Mouse (Mus musculus): ENCODE data around the gene Tet2. TPM values are rescaled to one million over a fixed set of nuclear protein-coding genes. Genes with fewer than 3 reads are reported as not detected.
A peak's percentile ranks its signal among the peaks of the same experiment; 100 is the strongest.

Gene Tet2
- polyA plus RNA-seq, 1 experiment from 2014 or later: 12.7 TPM

- WGBS: 94% methylated on average over 4 of the region's 4 CpGs
- Histone ChIP-seq H3K27ac (ENCODE audit: low read depth, low read length) (no peak overlapping the region), H3K9me3 (ENCODE audit: control insufficient read depth, low read length) (no peaks in the 10 kb centered on the region), H3K4me1 (ENCODE audit: control insufficient read depth, insufficient read depth, low read depth, low read length) (no peaks in the 10 kb centered on the region), H3K9ac (ENCODE audit: low read depth, low read length) (no peak overlapping the region), H3K4me3 (ENCODE audit: low read length) (no peak overlapping the region), H3K27me3 (replicated peaks; ENCODE audit: control insufficient read depth, insufficient read depth, low read length) (no peaks in the 10 kb centered on the region), H3K36me3 (ENCODE audit: control insufficient read depth, insufficient read depth, low read length) (no peaks in the 10 kb centered on the region), H3K4me2 (ENCODE audit: low read length) (no peak overlapping the region)
- no peak for ATAC-seq
These were observed 9.2 kb upstream of the Tet2 start for GRCm38 (mm10) chr3:133554092-133554491.

GRCm38 (mm10) chr3:133551941-133552340 lies 7.0 kb upstream of the Tet2 start:
- ATAC-seq: no peak
- H3K4me2 ChIP-seq (ENCODE audit: low read length): no peak overlapping the region
- H3K9ac ChIP-seq (ENCODE audit: low read depth, low read length): no peak overlapping the region
- H3K27me3 ChIP-seq (replicated peaks; ENCODE audit: control insufficient read depth, insufficient read depth, low read length): no peaks in the 10 kb centered on the region
- no peaks in the 10 kb centered on the region for H3K4me1 ChIP-seq (ENCODE audit: control insufficient read depth, insufficient read depth, low read depth, low read length)
- H3K9me3 ChIP-seq (ENCODE audit: control insufficient read depth, low read length): no peaks in the 10 kb centered on the region
- H3K36me3 ChIP-seq (ENCODE audit: control insufficient read depth, insufficient read depth, low read length): no peaks in the 10 kb centered on the region
- no peak overlapping the region for H3K27ac ChIP-seq (ENCODE audit: low read depth, low read length)
- H3K4me3 ChIP-seq (ENCODE audit: low read length): no peak overlapping the region
- 64% methylated on average over 8 of the region's 8 CpGs for WGBS

GRCm38 (mm10) chr3:133549385-133550170 lies 4.6 kb upstream of the Tet2 start:
- no peak overlapping the region for H3K4me3 ChIP-seq (ENCODE audit: low read length)
- H3K27me3 ChIP-seq (replicated peaks; ENCODE audit: control insufficient read depth, insufficient read depth, low read length): no peaks in the 10 kb centered on the region
- no peaks in the 10 kb centered on the region for H3K36me3 ChIP-seq (ENCODE audit: control insufficient read depth, insufficient read depth, low read length)
- H3K9ac ChIP-seq (ENCODE audit: low read depth, low read length): no peak overlapping the region
- no peak overlapping the region for H3K4me2 ChIP-seq (ENCODE audit: low read length)
- H3K27ac ChIP-seq (ENCODE audit: low read depth, low read length): no peak overlapping the region
- WGBS: 67% methylated on average over 7 of the region's 7 CpGs
- ATAC-seq: no peak
- peaks cover 2% of the 10 kb centered on the region; the same call in 1 of the 2 replicates for H3K4me1 ChIP-seq (ENCODE audit: control insufficient read depth, insufficient read depth, low read depth, low read length)
- no peaks in the 10 kb centered on the region for H3K9me3 ChIP-seq (ENCODE audit: control insufficient read depth, low read length)

- Histone ChIP-seq H3K36me3 (ENCODE audit: control insufficient read depth, insufficient read depth, low read length) (no peaks in the 10 kb centered on the region), H3K27me3 (replicated peaks; ENCODE audit: control insufficient read depth, insufficient read depth, low read length) (no peaks in the 10 kb centered on the region), H3K4me3 (ENCODE audit: low read length) (no peak overlapping the region), H3K27ac (ENCODE audit: low read depth, low read length) (no peak overlapping the region), H3K4me1 (ENCODE audit: control insufficient read depth, insufficient read depth, low read depth, low read length) (peaks cover 2% of the 10 kb centered on the region; the same call in 1 of the 2 replicates), H3K4me2 (ENCODE audit: low read length) (no peak overlapping the region), H3K9ac (ENCODE audit: low read depth, low read length) (no peak overlapping the region), H3K9me3 (ENCODE audit: control insufficient read depth, low read length) (no peaks in the 10 kb centered on the region)
- no peak for ATAC-seq
- 85% methylated on average over 2 of the region's 2 CpGs for WGBS
These were observed 3.7 kb upstream of the Tet2 start for GRCm38 (mm10) chr3:133548613-133549012.

GRCm38 (mm10) chr3:133546790-133547189 lies 1.9 kb upstream of the Tet2 start:
- Histone ChIP-seq H3K36me3 (ENCODE audit: control insufficient read depth, insufficient read depth, low read length) (no peaks in the 10 kb centered on the region), H3K4me3 (ENCODE audit: low read length) (no peak overlapping the region), H3K27me3 (replicated peaks; ENCODE audit: control insufficient read depth, insufficient read depth, low read length) (no peaks in the 10 kb centered on the region), H3K27ac (ENCODE audit: low read depth, low read length) (no peak overlapping the region), H3K4me2 (ENCODE audit: low read length) (no peak overlapping the region), H3K9me3 (ENCODE audit: control insufficient read depth, low read length) (no peaks in the 10 kb centered on the region), H3K9ac (ENCODE audit: low read depth, low read length) (no peak overlapping the region), H3K4me1 (ENCODE audit: control insufficient read depth, insufficient read depth, low read depth, low read length) (peaks cover 7% of the 10 kb centered on the region)
- ATAC-seq: no peak
- WGBS: 64% methylated on average over 2 of the region's 2 CpGs

GRCm38 (mm10) chr3:133545304-133545666 lies 346 bp upstream of the Tet2 start:
- H3K4me2 ChIP-seq (ENCODE audit: low read length): peak overlapping the region; percentile 79
- H3K9ac ChIP-seq (ENCODE audit: low read depth, low read length): no peak overlapping the region; the same call in 1 of the 2 replicates
- H3K36me3 ChIP-seq (ENCODE audit: control insufficient read depth, insufficient read depth, low read length): no peaks in the 10 kb centered on the region
- H3K9me3 ChIP-seq (ENCODE audit: control insufficient read depth, low read length): no peaks in the 10 kb centered on the region
- peak overlapping the region; percentile 88 for H3K4me3 ChIP-seq (ENCODE audit: low read length)
- H3K27me3 ChIP-seq (replicated peaks; ENCODE audit: control insufficient read depth, insufficient read depth, low read length): no peaks in the 10 kb centered on the region
- H3K27ac ChIP-seq (ENCODE audit: low read depth, low read length): no peak overlapping the region
- whole genome bisulfite sequencing: 11% methylated on average over 6 of the region's 6 CpGs
- ATAC-seq: no peak
- peaks cover 7% of the 10 kb centered on the region for H3K4me1 ChIP-seq (ENCODE audit: control insufficient read depth, insufficient read depth, low read depth, low read length)

- no peaks in the 10 kb centered on the region for H3K9me3 ChIP-seq (ENCODE audit: control insufficient read depth, low read length)
- peak overlapping the region; percentile 95 for H3K27ac ChIP-seq (ENCODE audit: low read depth, low read length)
- peaks cover 7% of the 10 kb centered on the region for H3K4me1 ChIP-seq (ENCODE audit: control insufficient read depth, insufficient read depth, low read depth, low read length)
- H3K36me3 ChIP-seq (ENCODE audit: control insufficient read depth, insufficient read depth, low read length): no peaks in the 10 kb centered on the region
- H3K9ac ChIP-seq (ENCODE audit: low read depth, low read length): peak overlapping the region; percentile 86
- H3K4me2 ChIP-seq (ENCODE audit: low read length): peak overlapping the region; percentile 79
- WGBS: under 1% methylated on average over 39 of the region's 52 CpGs
- peak overlapping the region; percentile 88 for H3K4me3 ChIP-seq (ENCODE audit: low read length)
- peak; percentile 97 for ATAC-seq
- H3K27me3 ChIP-seq (replicated peaks; ENCODE audit: control insufficient read depth, insufficient read depth, low read length): no peaks in the 10 kb centered on the region
These were observed 798 bp downstream of the Tet2 start for GRCm38 (mm10) chr3:133544131-133544550.

- Histone ChIP-seq H3K36me3 (ENCODE audit: control insufficient read depth, insufficient read depth, low read length) (0 out of 2 replicates have a peak, but pooled peaks cover 2% of the 10 kb centered on the region), H3K4me1 (ENCODE audit: control insufficient read depth, insufficient read depth, low read depth, low read length) (peaks cover 7% of the 10 kb centered on the region), H3K27me3 (replicated peaks; ENCODE audit: control insufficient read depth, insufficient read depth, low read length) (no peaks in the 10 kb centered on the region), H3K9me3 (ENCODE audit: control insufficient read depth, low read length) (no peaks in the 10 kb centered on the region; the same call in 1 of the 2 replicates), H3K27ac (ENCODE audit: low read depth, low read length) (peak overlapping the region; percentile 95), H3K4me2 (ENCODE audit: low read length) (peak overlapping the region; percentile 79), H3K9ac (ENCODE audit: low read depth, low read length) (peak overlapping the region; percentile 86), H3K4me3 (ENCODE audit: low read length) (peak overlapping the region; percentile 88)
- no peak for ATAC-seq
- WGBS: 1% methylated on average over 21 of the region's 21 CpGs
These were observed 1.6 kb downstream of the Tet2 start for GRCm38 (mm10) chr3:133543101-133544020.

GRCm38 (mm10) chr3:133542084-133542483 lies 2.9 kb downstream of the Tet2 start:
- H3K27ac ChIP-seq (ENCODE audit: low read depth, low read length): no peak overlapping the region
- no peaks in the 10 kb centered on the region; the same call in 1 of the 2 replicates for H3K9me3 ChIP-seq (ENCODE audit: control insufficient read depth, low read length)
- H3K27me3 ChIP-seq (replicated peaks; ENCODE audit: control insufficient read depth, insufficient read depth, low read length): no peaks in the 10 kb centered on the region
- no peak for ATAC-seq
- H3K36me3 ChIP-seq (ENCODE audit: control insufficient read depth, insufficient read depth, low read length): 0 out of 2 replicates have a peak, but pooled peaks cover 2% of the 10 kb centered on the region
- H3K4me2 ChIP-seq (ENCODE audit: low read length): peak overlapping the region; percentile 79
- H3K4me3 ChIP-seq (ENCODE audit: low read length): peak overlapping the region; percentile 9; the same call in 1 of the 2 replicates
- H3K9ac ChIP-seq (ENCODE audit: low read depth, low read length): no peak overlapping the region
- peaks cover 7% of the 10 kb centered on the region for H3K4me1 ChIP-seq (ENCODE audit: control insufficient read depth, insufficient read depth, low read depth, low read length)
